Mouse (Mus musculus): ENCODE results near the gene Adgrl3. TPM values are rescaled to one million over a fixed set of nuclear protein-coding genes. Genes with fewer than 3 reads are reported as not detected.
A peak's percentile ranks its signal among the peaks of the same experiment; 100 is the strongest.

Gene Adgrl3
- polyA plus RNA-seq, 1 experiment from 2014 or later, result 38.2 TPM

- H3K4me2 ChIP-seq, result no peak overlapping the region
- no peaks in the 10 kb centered on the region for H3K9me3 ChIP-seq
- no peak for ATAC-seq (ENCODE audit: insufficient number of reproducible peaks, insufficient read depth, low FRiP score, low TSS enrichment, low read depth)
- H3K4me1 ChIP-seq, result no peaks in the 10 kb centered on the region
- H3K36me3 ChIP-seq, result no peaks in the 10 kb centered on the region
- H3K9ac ChIP-seq, result no peak overlapping the region
- WGBS, result 70% methylated on average over 3 of the region's 3 CpGs
- no peaks in the 10 kb centered on the region for H3K27me3 ChIP-seq
- H3K4me3 ChIP-seq, result no peak overlapping the region
- no peak overlapping the region for H3K27ac ChIP-seq
These were observed 716.1 kb downstream of the Adgrl3 start for GRCm38 (mm10) chr5:81736008-81736407.

GRCm38 (mm10) chr5:81738286-81739032, 718.5 kb downstream of the Adgrl3 start:
- Histone ChIP-seq H3K9me3 (no peaks in the 10 kb centered on the region), H3K36me3 (no peaks in the 10 kb centered on the region; the same call in 1 of the 2 replicates), H3K4me3 (no peak overlapping the region), H3K4me2 (no peak overlapping the region), H3K27me3 (no peaks in the 10 kb centered on the region), H3K27ac (no peak overlapping the region), H3K4me1 (no peaks in the 10 kb centered on the region), H3K9ac (no peak overlapping the region)
- no peak for ATAC-seq (ENCODE audit: insufficient number of reproducible peaks, insufficient read depth, low FRiP score, low TSS enrichment, low read depth)
- 60% methylated on average over 3 of the region's 3 CpGs for WGBS

- WGBS, result 85% methylated on average over 3 of the region's 3 CpGs
- Histone ChIP-seq H3K4me3 (no peak overlapping the region), H3K27ac (no peak overlapping the region), H3K4me1 (no peaks in the 10 kb centered on the region), H3K9ac (no peak overlapping the region), H3K36me3 (no peaks in the 10 kb centered on the region), H3K9me3 (no peaks in the 10 kb centered on the region), H3K27me3 (no peaks in the 10 kb centered on the region), H3K4me2 (no peak overlapping the region)
- ATAC-seq (ENCODE audit: insufficient number of reproducible peaks, insufficient read depth, low FRiP score, low TSS enrichment, low read depth), result no peak
These were observed 732.5 kb downstream of the Adgrl3 start for GRCm38 (mm10) chr5:81752426-81752825.

- no peak for ATAC-seq (ENCODE audit: insufficient number of reproducible peaks, insufficient read depth, low FRiP score, low TSS enrichment, low read depth)
- H3K27me3 ChIP-seq, result no peaks in the 10 kb centered on the region
- no peaks in the 10 kb centered on the region for H3K4me1 ChIP-seq
- no peaks in the 10 kb centered on the region for H3K36me3 ChIP-seq
- no peaks in the 10 kb centered on the region for H3K9me3 ChIP-seq
- 82% methylated on average over 2 of the region's 2 CpGs for WGBS
- H3K27ac ChIP-seq, result no peak overlapping the region
- no peak overlapping the region for H3K4me3 ChIP-seq
- H3K9ac ChIP-seq, result no peak overlapping the region
- H3K4me2 ChIP-seq, result no peak overlapping the region
These were observed 735.8 kb downstream of the Adgrl3 start for GRCm38 (mm10) chr5:81755711-81756110.

- Histone ChIP-seq H3K4me3 (no peak overlapping the region), H3K27me3 (no peaks in the 10 kb centered on the region), H3K4me1 (no peaks in the 10 kb centered on the region), H3K27ac (no peak overlapping the region), H3K9ac (no peak overlapping the region), H3K9me3 (no peaks in the 10 kb centered on the region), H3K4me2 (no peak overlapping the region), H3K36me3 (no peaks in the 10 kb centered on the region; the same call in 1 of the 2 replicates)
- ATAC-seq (ENCODE audit: insufficient number of reproducible peaks, insufficient read depth, low FRiP score, low TSS enrichment, low read depth), result no peak
- WGBS, result 67% methylated on average over 7 of the region's 7 CpGs
These were observed 737.3 kb downstream of the Adgrl3 start for GRCm38 (mm10) chr5:81757093-81757725.

- Histone ChIP-seq H3K9me3 (no peaks in the 10 kb centered on the region), H3K27me3 (no peaks in the 10 kb centered on the region), H3K9ac (no peak overlapping the region), H3K27ac (no peak overlapping the region), H3K4me3 (no peak overlapping the region), H3K36me3 (no peaks in the 10 kb centered on the region), H3K4me1 (no peaks in the 10 kb centered on the region), H3K4me2 (no peak overlapping the region)
- ATAC-seq (ENCODE audit: insufficient number of reproducible peaks, insufficient read depth, low FRiP score, low TSS enrichment, low read depth), result no peak
- WGBS, result 85% methylated on average over 5 of the region's 5 CpGs
These were observed 756.3 kb downstream of the Adgrl3 start for GRCm38 (mm10) chr5:81776234-81776633.

DNA sequence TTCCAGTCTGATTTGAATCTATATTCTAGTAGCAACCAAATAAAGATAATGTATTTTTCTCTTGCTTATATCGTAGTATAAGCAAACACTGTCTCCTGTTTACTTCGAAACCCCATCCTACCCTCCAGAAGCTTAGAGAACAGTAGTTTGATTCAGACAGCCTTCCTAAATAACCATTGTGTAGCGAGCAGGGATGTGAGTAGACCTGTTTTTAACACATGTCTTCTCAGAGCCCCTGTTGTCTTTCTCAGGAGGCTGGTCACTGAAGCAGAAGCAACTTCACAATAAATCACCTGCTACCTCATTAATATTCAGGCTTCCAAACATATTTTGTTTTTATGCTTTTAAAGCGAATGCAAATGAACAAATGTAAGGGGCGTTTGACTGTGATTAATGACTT, 756.8 kb downstream of the Adgrl3 start:
- no peak overlapping the region for H3K4me2 ChIP-seq
- no peaks in the 10 kb centered on the region for H3K27me3 ChIP-seq
- H3K36me3 ChIP-seq, result no peaks in the 10 kb centered on the region
- H3K4me1 ChIP-seq, result no peaks in the 10 kb centered on the region
- H3K4me3 ChIP-seq, result no peak overlapping the region
- H3K9me3 ChIP-seq, result no peaks in the 10 kb centered on the region
- ATAC-seq (ENCODE audit: insufficient number of reproducible peaks, insufficient read depth, low FRiP score, low TSS enrichment, low read depth), result no peak
- 70% methylated on average over 5 of the region's 5 CpGs for WGBS
- H3K9ac ChIP-seq, result no peak overlapping the region
- H3K27ac ChIP-seq, result no peak overlapping the region

GRCm38 (mm10) chr5:81784770-81785169, 764.8 kb downstream of the Adgrl3 start:
- Histone ChIP-seq H3K36me3 (no peaks in the 10 kb centered on the region), H3K4me1 (no peaks in the 10 kb centered on the region), H3K4me2 (no peak overlapping the region), H3K9me3 (no peaks in the 10 kb centered on the region), H3K27me3 (no peaks in the 10 kb centered on the region), H3K9ac (no peak overlapping the region), H3K27ac (no peak overlapping the region), H3K4me3 (no peak overlapping the region)
- WGBS, result 67% methylated on average over 8 of the region's 8 CpGs
- no peak for ATAC-seq (ENCODE audit: insufficient number of reproducible peaks, insufficient read depth, low FRiP score, low TSS enrichment, low read depth)

GRCm38 (mm10) chr5:81790710-81791109, 770.8 kb downstream of the Adgrl3 start:
- Histone ChIP-seq H3K4me3 (no peak overlapping the region), H3K9ac (no peak overlapping the region), H3K36me3 (peaks cover 8% of the 10 kb centered on the region), H3K27ac (no peak overlapping the region), H3K4me2 (no peak overlapping the region), H3K4me1 (no peaks in the 10 kb centered on the region), H3K9me3 (no peaks in the 10 kb centered on the region), H3K27me3 (no peaks in the 10 kb centered on the region)
- 78% methylated on average over 1 of the region's 1 CpGs for WGBS
- ATAC-seq (ENCODE audit: insufficient number of reproducible peaks, insufficient read depth, low FRiP score, low TSS enrichment, low read depth), result no peak

DNA sequence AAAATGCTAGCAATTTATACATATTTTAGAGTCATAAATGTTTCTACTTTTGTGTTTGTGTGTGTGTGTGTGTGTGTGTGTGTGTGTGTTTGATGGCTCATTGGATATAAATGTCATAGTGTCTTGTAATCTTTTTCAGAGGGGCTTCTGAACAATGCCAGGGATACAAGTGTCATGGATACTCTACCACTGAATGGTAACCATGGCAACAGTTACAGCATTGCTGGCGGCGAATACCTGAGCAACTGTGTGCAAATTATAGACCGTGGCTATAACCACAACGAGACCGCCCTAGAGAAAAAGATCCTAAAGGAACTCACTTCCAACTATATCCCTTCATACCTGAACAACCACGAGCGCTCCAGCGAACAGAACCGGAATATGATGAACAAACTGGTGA, 774.2 kb downstream of the Adgrl3 start:
- WGBS, result 81% methylated on average over 9 of the region's 9 CpGs
- Histone ChIP-seq H3K9ac (no peak overlapping the region), H3K27ac (no peak overlapping the region), H3K36me3 (peaks cover 8% of the 10 kb centered on the region), H3K4me2 (no peak overlapping the region), H3K4me1 (no peaks in the 10 kb centered on the region), H3K27me3 (no peaks in the 10 kb centered on the region), H3K9me3 (no peaks in the 10 kb centered on the region), H3K4me3 (no peak overlapping the region)
- peak; percentile 74; the same call in 1 of the 2 replicates for ATAC-seq (ENCODE audit: insufficient number of reproducible peaks, insufficient read depth, low FRiP score, low TSS enrichment, low read depth)

GRCm38 (mm10) chr5:81794601-81795000, 774.7 kb downstream of the Adgrl3 start:
- no peak overlapping the region for H3K27ac ChIP-seq
- WGBS, result 87% methylated on average over 24 of the region's 24 CpGs
- no peaks in the 10 kb centered on the region for H3K4me1 ChIP-seq
- no peak for ATAC-seq (ENCODE audit: insufficient number of reproducible peaks, insufficient read depth, low FRiP score, low TSS enrichment, low read depth)
- H3K27me3 ChIP-seq, result no peaks in the 10 kb centered on the region
- H3K9ac ChIP-seq, result no peak overlapping the region
- H3K36me3 ChIP-seq, result peaks cover 8% of the 10 kb centered on the region
- no peaks in the 10 kb centered on the region for H3K9me3 ChIP-seq
- no peak overlapping the region for H3K4me3 ChIP-seq
- no peak overlapping the region for H3K4me2 ChIP-seq

DNA sequence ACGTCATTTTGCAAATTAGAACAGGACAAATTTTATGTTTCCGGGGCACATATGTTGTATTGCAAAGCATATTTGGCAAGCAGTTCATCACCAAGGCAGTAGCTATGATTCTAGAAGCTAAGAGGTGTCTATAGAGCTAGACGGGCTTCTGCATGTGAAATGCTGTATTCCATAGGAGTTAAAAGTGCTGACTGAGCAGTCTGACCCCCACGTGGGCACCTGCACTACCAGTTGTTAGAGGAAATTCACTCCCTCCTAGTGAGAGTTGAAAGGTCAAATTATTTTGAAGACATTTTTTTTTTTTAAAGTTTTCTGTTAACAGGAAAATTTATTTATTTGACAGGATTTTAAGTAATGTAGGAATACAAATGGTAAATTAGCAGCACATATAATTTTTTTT, 776.2 kb downstream of the Adgrl3 start:
- Histone ChIP-seq H3K27ac (no peak overlapping the region), H3K9ac (no peak overlapping the region), H3K27me3 (no peaks in the 10 kb centered on the region), H3K4me1 (no peaks in the 10 kb centered on the region), H3K4me3 (no peak overlapping the region), H3K9me3 (no peaks in the 10 kb centered on the region), H3K36me3 (peaks cover 8% of the 10 kb centered on the region), H3K4me2 (no peak overlapping the region)
- ATAC-seq (ENCODE audit: insufficient number of reproducible peaks, insufficient read depth, low FRiP score, low TSS enrichment, low read depth), result no peak
- WGBS, result 79% methylated on average over 4 of the region's 4 CpGs

Data from embryonic facial prominence, embryonic 13.5 days (tissue).